Mouse (Mus musculus): ENCODE data around the gene Idua. TPM values are rescaled to one million over a fixed set of nuclear protein-coding genes. Genes with fewer than 3 reads are reported as not detected.
"Not testable (repeated sequence)": the region's sequence is repeated elsewhere in the genome, so short reads cannot be mapped to it uniquely, and the experiment has no call there.

The Idua gene
- total RNA-seq (2015) (14.0 and 17.4 TPM in 2 replicates), total RNA-seq (2017) (6.3 and 9.9 TPM in 2 replicates)

DNA sequence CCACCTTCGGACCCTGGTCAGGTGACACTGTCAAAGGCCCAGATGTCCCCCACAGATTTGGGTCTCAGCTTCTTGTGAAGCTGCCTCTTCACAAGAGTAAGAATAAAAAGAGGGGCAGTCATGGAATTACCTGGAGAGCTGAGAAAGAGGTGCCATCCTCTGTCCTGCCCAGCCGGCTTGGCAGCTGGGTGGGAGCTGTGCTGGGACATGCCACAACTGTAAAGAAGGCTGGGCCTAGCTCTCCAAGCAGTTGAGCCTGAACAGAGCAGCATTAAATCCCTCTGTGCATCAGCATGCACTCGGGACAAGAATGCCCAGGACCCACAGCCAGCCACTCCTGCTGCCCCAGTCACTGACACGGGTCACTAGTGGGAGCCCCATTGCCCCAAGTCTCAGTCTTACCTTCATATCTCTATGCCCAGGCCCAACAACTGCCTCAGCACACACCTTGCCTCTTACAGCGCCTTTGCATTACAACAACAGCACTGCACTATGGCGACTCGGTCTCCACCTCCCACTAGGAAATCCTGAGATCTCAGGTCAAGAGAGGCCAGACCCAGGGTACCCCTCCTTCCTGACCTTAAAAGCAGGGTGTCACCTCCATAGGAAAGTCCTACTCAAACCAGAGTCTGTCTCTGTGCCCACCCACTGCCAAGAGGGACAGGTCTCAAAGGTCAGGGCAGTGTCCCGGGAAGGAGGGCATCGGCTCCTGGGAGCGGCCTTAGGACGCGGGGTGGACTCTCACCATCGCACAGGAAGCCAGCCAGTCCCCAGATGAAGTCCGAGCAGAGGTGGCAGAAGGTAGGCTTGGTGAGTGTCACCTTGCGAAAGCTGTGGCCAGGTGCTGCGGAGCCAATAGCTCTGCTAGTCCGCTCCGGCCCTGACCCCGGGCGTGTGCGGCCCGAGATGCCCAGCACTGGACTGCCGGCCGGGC lies at the start of gene Idua:
Gene Idua (plus strand): TSS at position 634 of the 934 bp plus-strand sequence.
- peak; percentile 37 for ATAC-seq (ENCODE audit: poor library complexity, severe bottlenecking)

GRCm38 (mm10) chr5:108610426-108610825 lies 49.7 kb upstream of the Idua start:
- no peak for ATAC-seq (ENCODE audit: poor library complexity, severe bottlenecking)

DNA sequence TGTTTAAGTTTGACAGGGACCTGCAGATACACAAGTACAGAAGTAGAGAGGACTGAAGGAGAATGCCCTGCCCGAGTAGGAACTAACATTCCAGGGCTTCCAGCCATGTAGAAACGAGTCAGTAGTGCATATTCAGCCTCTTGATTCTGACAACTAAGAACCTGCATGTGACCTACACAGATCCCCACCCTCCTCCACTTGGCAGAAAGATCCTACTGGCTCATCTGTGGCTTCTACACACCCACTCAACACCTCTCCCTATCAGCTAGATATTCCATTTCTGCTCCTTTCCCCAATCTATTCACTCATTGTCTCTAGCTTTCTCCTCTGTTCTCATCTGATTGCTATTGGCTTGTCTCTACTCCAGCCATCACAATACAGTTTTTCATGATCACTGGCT lies 38.3 kb upstream of the Idua start:
- no peak for ATAC-seq (ENCODE audit: poor library complexity, severe bottlenecking)

- ATAC-seq (ENCODE audit: poor library complexity, severe bottlenecking): no peak
Measured at GRCm38 (mm10) chr5:108626050-108626660, 34.0 kb upstream of the Idua start.

DNA sequence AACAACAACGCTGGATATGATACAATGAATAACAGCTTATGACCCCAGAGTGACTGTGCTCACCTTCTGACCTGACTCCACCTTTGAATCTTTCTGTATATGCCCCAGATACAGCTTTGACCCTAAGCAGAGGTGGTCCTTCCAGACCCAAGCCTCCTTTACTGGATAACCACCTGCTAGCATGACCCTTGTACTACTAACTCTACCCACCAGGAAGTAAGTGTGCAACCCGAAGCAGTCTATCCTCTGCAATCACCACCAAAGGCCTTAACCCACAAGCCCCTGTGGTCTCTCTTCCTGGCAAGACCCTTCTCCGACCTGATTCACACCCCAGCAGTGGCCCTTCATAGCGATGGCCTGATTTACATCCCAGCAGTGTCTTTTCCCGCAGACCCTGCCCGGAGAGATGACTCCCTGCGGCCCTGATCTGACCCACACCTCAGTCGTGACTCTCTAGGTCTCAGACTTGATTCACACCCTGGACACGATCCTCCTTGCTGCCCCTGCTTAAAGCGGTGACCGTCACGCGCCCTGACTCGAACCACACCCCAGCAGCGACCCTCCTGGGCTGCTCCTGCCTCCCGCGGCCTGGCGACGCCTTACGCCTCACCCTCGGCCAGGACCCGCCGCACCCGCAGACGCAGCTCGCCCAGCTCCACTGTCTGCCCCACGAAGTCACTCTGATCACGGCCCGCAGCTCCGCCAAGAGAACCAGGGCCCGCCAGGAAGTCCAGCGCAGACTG lies 31.1 kb upstream of the Idua start:
- ATAC-seq (ENCODE audit: poor library complexity, severe bottlenecking): peak; percentile 58

DNA sequence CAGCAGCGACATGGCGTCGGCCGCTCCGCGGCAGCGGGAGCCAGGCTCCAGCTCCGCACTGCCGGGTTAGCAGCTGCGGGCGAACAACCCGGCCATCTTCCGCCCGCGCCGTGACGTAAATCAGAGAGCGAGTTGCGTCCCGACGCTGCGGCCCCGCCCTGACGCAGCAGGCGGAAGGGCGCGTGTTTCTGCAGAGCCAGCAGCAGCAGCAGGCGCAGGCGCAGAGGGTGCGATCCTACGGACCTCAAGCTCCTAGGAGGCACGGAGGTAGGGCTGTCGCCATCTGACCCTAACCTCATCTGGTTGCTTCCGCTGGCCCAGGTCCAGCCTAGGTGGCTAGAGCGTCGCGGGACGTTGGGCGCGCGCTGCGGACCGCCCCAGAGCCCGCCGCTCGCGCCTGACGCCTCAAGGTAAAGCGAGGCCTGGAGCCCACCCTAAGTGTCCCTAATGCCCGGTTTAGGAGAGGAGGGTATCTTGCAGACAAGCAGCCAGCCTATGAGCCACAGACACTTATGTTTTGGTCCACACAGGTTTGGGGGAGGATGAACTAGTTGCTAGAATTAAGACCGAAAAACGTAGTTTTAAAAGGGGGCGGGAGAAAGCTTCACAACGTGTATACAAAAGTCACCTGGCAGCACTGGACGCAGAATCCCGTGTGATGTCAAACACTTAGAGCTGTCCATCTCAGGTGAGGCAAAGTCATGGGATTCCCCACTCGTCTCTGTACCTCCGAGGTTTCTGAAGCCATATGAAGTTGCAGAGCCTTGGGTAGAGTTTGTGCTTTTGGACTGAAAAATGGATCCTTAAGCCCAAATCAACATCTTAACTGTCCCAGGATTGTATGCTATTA lies 30.3 kb upstream of the Idua start, which contains the start of the genes Gak and Tmem175:
Gene Gak (minus strand): TSS at position 122 of the 850 bp plus-strand sequence.
Gene Tmem175 (plus strand): TSS at position 137 of the 850 bp plus-strand sequence.
- ATAC-seq (ENCODE audit: poor library complexity, severe bottlenecking): peak; percentile 93

DNA sequence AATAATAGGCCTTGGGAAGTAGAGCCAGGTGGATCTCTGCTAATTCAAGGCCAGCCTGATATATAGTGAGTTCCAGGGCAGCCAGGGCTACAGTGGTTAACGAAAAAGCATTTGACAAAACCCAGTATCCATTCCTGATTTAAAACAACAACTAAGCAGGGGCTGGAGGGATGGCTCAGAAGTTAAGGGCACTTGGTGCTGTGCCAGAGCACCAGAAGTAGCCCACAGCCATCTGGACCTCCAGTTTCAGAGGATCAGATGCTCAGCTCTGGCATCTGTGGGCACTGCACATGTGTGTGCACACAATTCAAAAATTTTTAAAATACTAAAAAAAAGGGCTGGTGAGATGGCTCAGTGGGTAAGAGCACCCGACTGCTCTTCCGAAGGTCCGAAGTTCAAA lies 26.5 kb upstream of the Idua start:
- ATAC-seq (ENCODE audit: poor library complexity, severe bottlenecking): no peak

DNA sequence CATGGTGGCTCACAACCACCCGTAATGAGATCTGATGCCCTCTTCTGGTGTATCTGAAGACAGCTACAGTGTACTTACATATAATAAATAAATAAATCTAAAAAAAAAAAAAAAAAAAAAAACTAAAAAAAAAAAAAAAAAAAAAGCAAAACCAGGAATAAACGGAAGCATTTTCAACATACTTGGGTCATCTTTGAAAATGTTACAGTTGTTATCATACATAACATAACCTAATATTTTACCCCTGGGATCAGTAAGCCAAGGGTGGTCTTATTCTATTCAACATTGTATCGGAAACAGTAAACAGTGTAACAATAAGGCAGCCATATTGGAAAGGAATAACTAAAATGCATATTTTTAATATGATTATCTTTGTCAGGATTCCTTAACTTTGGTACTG lies 26.0 kb upstream of the Idua start:
- not testable (repeated sequence) for ATAC-seq (ENCODE audit: poor library complexity, severe bottlenecking)

- peak; percentile 93 for ATAC-seq (ENCODE audit: poor library complexity, severe bottlenecking)
Measured at GRCm38 (mm10) chr5:108636172-108636571, 24.0 kb upstream of the Idua start.

DNA sequence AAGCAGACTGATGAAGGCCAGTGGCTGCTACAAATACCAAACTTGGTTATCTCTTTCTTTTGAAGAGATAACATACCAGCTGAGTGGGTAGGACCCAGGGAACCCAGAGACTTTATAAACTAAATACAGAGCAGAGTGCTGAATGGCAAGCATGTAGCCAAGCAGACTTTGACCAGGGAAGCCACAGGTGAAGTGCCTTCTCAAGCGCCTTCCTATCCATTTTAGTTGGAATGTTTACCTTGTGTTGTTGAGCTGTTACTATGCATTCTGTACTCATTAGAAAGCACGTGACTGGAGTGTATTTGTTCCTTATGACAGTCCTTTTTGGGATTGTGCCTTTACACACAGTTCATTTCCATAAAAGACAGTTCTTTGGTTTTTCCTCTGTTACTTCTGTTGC lies 16.5 kb upstream of the Idua start:
- no peak for ATAC-seq (ENCODE audit: poor library complexity, severe bottlenecking)

DNA sequence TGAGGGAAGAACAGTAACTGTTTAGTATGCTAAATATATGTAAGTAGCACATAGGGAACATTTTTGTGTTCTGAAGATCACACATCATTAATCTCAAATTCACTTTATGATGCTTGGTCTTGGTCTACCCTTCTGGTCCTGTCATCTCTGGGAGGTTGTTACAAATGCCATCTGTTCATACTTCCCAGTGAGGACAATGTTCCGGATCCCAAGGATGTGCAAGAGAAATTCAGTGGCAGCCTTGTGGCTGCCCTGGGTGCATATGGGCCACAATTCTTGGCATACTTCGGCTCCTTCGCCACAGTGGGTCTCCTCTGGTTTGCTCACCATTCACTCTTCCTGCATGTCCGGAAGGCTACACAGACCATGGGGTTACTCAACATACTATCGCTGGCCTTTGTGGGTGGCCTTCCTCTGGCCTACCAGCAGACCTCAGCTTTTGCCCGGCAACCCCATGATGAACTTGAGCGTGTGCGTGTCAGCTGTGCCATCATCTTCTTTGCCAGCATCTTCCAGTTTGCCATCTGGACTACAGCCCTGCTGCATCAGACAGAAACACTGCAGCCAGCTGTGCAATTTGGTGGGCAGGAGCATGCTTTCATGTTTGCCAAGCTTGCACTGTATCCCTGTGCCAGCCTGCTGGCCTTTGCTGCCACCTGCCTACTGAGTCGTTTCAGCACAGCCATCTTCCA lies 14.3 kb upstream of the Idua start:
- ATAC-seq (ENCODE audit: poor library complexity, severe bottlenecking): no peak

DNA sequence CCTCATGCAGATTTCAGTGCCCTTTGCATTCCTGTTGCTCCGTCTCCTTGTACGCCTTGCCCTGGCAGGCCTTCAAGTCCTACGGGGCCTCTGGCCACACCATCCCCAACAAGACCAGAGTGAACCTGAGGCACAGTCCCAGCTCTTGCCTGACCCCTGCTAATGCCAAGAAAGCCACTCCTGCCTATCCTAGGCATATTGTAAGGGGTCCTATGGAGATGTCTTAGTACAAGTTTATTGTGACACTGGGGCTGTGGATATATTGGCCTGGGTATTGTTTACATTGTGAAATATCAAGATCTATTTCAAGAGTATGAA lies 13.8 kb upstream of the Idua start:
- no peak for ATAC-seq (ENCODE audit: poor library complexity, severe bottlenecking)

DNA sequence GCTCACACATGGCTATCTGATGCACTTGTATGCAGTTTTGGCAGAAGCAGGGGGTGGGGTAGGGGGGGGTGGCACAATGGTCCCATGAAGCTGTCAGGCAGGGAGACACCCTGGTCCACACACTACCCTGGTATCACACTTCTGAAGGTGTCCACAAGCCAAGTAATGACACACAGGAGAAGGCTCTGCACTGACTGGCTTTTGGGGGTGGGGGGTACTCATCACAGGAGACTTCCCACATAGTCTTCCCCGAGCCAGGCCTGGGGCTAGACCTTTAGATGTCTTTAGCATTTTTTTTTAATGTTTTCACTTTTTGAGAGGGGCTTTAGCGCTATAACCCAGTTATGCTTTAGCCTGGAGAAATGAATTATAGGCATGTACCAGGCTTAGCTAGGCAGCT lies 12.8 kb upstream of the Idua start:
- ATAC-seq (ENCODE audit: poor library complexity, severe bottlenecking): no peak

- no peak for ATAC-seq (ENCODE audit: poor library complexity, severe bottlenecking)
Measured at GRCm38 (mm10) chr5:108647820-108648465, 12.2 kb upstream of the Idua start.

DNA sequence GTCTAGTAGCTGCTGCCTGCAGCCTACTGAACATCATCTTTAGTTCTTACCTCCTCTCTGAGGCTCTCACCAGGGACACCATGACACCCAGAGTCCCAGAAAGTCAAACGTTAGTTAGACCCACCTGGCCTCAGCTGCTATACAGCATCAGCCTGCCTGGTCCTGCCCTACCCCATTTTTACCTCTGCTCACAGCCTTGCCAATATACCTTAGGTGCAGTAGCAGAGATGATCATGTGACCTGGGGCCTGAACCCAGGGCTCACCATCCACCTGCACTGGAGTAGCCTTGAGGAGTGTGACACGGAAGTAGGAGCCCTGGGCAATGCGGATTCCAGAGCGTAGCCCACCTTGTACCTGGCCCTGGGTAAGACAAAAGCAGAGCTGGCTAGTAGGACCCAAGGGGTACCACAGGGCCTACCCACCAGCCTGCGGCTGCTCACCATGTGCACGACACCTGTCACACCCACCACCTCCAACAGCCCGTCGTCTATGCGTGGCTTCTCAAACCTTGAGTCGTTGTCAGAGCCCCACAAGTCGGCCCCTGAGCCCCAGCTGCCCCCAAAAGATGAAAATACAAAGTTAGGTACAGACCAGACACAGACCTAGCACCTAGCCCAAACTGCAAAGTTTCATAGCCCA lies 11.1 kb upstream of the Idua start:
- ATAC-seq (ENCODE audit: poor library complexity, severe bottlenecking): no peak

GRCm38 (mm10) chr5:108650341-108650740 lies 9.8 kb upstream of the Idua start:
- ATAC-seq (ENCODE audit: poor library complexity, severe bottlenecking): no peak

- no peak for ATAC-seq (ENCODE audit: poor library complexity, severe bottlenecking)
Measured at GRCm38 (mm10) chr5:108651136-108651720, 8.9 kb upstream of the Idua start.

- peak; percentile 86 for ATAC-seq (ENCODE audit: poor library complexity, severe bottlenecking)
Measured at GRCm38 (mm10) chr5:108651823-108652222, 8.3 kb upstream of the Idua start.

DNA sequence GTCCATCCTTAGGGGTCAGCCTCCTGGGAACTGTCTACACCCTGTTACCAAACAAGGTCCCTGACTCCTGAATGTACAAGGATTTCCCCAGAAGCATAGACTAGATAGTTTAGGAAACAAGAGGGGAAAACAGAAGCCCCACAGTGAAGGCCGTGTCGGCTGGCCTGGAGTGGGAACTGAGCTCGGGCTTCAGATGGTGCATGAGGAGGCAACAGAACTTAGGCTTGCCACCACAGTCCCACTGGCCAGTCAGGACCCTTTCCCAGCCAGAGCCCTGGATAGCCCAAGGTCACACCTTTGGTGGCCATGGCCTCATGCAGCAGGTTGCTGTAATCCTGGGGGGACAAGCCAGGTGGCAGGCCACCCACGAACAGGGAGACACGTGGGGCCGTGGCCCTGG lies 6.8 kb upstream of the Idua start:
- no peak for ATAC-seq (ENCODE audit: poor library complexity, severe bottlenecking)

All from megakaryocyte, adult 5-6 weeks (primary cell).